Mouse (Mus musculus) olfactory bulb, adult 2 months (tissue): ENCODE measurements at regions not wholly inside any gene's neighbourhood (a gene's known extent, or its start where the extent isn't known, plus 50 kb on each side); places are given as distances from the start of the nearest gene placed in this dataset.

Source experiments
- CTCF ChIP-seq: fragments of 200-500 bp; IDR thresholded peaks from 2 replicates; pipeline ENCODE4 v1.5.1; 2012; ENCODE audit warnings: low read depth, mild to moderate bottlenecking, low read length, moderate library complexity; ENCODE audit not compliant: insufficient read depth
- POLR2A ChIP-seq: fragments of 200-500 bp; IDR thresholded peaks from 2 replicates; pipeline ENCODE4 v1.6.1; 2012; ENCODE audit warnings: mild to moderate bottlenecking, low read depth, low read length, moderate library complexity; ENCODE audit not compliant: insufficient read depth

GRCm38 (mm10) chr12:107596236-107596635 lies 107.8 kb downstream of the 3110018I06Rik start:
- no peak for TF ChIP-seq CTCF
- TF ChIP-seq POLR2A, result no peak
